Mouse (Mus musculus): ENCODE measurements at regions not wholly inside any gene's neighbourhood (a gene's known extent, or its start where the extent isn't known, plus 50 kb on each side); places are given as distances from the start of the nearest gene placed in this dataset.

GRCm38 (mm10) chr4:9026841-9027240 is 788.0 kb upstream of the Car8 start:
- TF ChIP-seq CTCF (IDR thresholded peaks at IDR 0.05; ENCODE audit: low read depth, low read length) (no peak), GATA1 (IDR thresholded peaks at IDR 0.05; ENCODE audit: borderline replicate concordance, low read length) (no peak), POLR2AphosphoS5 (IDR thresholded peaks at IDR 0.05; ENCODE audit: insufficient replicate concordance, low read depth, low read length) (no peak), TAL1 (conservative IDR thresholded peaks at IDR 0.05; ENCODE audit: low read depth, low read length) (no peak), GATA2 (IDR thresholded peaks at IDR 0.05; ENCODE audit: borderline replicate concordance, low read depth, low read length) (no peak)
